Mouse (Mus musculus) B cell, adult 2 months (primary cell): ENCODE data around the gene Fam89a.

Source experiments
- DNase-seq, 2 experiments: peaks; one replicate each; pipeline ENCODE4 v3.0.0; 2022

Fam89a gene

DNA sequence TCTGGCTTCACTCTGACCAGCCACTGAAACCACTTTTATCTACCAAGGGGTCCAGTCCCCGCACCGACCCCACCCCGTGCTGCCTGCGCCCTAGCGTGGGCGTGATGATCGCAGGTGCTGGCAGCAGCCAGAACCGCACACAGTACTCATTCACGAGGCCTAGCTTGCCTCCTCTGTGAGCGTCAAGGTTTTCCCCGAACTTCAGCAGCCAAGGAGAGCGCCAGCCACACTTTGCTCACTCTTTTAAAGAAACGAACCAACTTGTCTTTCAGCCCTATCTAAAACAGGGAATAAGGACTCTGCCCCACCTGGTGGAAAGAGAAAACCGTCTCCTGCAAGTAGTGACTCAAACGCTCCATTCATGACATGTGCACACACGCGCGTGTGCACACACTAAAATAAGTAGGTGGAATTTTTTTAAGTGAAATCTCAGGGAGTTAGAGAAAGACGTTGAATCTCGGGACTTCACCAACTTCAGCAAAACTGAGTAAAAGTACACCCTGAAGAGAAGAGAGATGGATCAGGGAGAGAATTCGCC lies 762 bp upstream of the Fam89a start:
- no peak for DNase-seq

DNA sequence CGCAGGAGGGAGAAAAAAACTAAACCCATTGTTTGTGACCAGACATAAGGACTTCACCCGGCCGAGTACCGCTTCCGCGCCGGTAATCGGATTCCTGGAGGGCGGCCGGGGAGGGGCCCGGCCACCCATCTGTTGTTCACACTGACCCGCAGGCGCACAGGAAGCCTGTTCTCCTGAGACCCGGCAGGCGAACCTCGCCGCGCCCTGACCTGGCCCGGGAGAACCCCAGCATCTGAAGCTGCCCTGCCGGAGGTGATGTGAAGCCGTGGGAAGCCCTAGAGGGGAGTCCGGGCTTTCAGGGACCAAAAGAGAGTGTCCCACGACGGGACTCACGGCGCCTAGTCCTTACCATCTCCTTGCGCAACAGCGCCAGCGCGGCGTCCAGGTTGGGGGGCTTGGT lies 441 bp downstream of the Fam89a start:
- DNase-seq = peak; percentile 18 to 34

DNA sequence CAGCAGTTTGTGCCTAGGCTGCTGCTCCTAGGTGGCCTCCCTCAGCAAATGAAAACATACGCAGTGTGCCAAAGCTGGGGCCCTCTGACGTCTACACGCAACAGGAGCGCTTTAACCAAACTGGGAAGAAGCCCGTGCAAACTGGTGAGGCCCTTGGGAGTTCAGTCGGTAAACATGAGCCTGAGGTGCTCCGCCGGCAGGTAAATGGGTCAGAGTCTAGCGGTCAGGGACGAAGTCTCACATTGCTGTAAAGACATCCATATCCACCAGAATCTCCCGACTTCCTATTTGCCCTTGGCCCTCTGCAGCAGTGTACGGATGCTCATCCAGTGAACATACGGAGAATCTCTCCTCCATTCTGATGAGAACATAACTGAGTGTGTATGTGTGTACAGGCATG lies 5.0 kb downstream of the Fam89a start:
- no peak for DNase-seq

DNA sequence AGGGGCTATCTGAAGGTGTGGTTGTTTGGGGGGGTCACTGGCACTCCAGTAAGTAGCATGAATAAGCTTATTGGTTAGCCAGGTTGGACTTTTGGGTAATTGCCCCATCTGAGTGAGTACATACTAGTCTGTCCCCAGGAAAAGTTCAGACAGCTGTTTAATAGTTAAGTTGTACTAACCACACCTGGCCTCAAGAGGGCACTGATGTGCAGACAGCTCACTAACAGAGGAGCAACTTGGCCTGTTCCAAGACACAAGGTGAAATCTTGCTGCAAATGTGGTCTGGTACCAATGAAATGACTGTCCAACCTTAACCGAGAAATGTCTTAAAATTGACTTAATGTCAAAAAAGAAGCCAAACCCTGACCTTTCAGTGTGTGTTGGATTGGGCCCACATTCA lies 12.4 kb downstream of the Fam89a start:
- peak; percentile 54 to 55 for DNase-seq

DNA sequence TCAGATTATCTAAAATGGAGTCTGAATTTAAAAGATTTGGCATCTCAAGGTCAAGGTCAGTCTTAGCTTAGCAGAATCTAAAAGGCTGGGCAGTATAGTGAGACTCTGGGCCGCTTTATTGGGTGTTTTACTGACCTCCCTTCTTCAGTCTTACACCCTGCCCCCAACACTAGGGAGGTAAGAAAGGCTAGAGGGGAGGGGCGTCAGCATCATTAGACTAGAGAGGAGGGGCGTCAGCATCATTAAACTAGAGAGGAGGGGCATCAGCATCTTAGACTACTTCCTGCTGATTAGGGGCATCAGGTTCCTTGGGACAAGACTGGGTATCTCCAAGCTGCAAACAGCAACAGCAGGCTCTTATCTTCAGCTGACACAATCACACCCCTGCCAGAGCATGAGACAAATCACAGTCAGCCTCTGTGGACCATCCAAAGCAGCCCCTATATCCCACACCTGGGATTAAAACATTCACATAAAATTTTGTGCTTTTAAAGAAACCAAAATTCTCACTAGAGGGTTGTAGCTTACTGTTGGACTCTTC lies 16.2 kb downstream of the Fam89a start:
- DNase-seq = no peak

DNA sequence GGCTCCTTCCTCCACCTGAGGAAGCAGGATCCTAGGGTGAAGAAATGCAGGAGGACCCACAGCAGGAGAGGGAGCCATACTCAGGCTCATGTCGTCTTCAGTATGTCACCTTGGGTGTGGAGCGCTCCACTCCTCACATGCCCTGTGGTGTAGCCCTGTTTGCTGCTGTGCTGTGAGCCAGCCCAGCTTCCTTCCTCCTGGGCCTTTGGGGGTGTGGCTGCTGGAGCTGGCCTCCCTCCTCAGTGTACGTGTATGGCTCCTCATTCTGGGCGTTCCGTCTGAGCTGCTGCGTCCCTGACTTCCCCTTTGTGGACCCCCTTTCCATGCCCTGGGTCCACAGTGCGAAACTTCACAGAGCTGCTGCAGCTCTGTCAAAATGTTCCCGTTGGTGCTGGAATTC lies 18.8 kb downstream of the Fam89a start:
- DNase-seq = no peak

DNA sequence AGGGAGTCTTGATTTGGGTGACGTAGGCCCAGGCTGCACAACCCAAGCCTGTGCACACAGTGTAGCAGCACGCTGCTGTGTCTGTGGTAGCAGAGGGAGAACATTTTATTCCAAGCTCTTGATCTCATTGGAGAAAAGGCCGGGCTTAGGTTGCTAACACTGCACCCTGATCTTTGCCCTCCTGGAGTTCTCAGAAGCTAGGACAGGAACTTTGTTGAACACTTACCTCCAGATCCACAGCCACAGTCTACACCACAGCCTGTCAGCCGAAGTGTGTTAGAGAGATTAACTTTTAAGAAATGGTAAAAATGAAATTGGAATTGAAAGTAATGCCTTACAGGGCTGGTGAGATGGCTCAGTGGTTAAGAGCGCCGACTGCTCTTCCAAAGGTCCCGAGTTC lies 27.3 kb downstream of the Fam89a start:
- DNase-seq = no peak

DNA sequence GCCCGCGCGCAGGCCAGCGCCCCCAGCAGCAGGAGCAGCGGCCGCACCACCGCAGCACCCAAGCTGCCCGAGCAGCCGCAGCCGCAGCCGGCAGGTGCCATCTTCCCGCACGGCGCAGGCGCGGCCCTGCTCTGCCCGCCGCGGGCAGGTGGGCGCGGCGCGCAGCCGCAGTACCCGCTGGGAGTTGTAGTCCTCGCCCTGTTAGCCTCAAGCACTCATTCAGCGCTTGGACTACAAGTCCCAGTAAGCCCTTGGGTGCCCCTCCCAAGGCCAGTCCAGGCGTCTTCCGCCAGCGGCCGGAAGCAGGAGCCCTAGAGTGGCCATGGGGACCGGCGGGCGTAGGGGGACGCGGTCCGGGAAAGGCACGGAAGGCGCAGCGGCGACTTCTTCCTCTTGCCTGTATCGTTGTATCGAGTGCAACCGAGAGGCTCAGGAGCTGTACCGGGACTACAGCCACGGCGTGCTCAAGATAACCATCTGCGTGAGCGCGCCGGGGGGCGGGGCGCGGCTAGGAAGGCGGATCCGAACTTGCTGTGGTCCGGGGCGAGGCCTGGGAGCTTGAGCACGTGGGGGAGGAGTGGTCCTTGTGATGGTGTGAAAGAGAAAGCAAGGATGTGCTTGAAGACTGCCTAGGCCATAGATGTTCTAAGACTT lies 29.6 kb downstream of the Fam89a start, which contains the start of the genes Ttc13 and Arv1:
Ttc13 (minus strand) TSS at position 122 of the 654 bp plus-strand sequence.
Arv1 (plus strand) TSS at position 278 of the 654 bp plus-strand sequence.
- peak; percentile 95 to 96 for DNase-seq

DNA sequence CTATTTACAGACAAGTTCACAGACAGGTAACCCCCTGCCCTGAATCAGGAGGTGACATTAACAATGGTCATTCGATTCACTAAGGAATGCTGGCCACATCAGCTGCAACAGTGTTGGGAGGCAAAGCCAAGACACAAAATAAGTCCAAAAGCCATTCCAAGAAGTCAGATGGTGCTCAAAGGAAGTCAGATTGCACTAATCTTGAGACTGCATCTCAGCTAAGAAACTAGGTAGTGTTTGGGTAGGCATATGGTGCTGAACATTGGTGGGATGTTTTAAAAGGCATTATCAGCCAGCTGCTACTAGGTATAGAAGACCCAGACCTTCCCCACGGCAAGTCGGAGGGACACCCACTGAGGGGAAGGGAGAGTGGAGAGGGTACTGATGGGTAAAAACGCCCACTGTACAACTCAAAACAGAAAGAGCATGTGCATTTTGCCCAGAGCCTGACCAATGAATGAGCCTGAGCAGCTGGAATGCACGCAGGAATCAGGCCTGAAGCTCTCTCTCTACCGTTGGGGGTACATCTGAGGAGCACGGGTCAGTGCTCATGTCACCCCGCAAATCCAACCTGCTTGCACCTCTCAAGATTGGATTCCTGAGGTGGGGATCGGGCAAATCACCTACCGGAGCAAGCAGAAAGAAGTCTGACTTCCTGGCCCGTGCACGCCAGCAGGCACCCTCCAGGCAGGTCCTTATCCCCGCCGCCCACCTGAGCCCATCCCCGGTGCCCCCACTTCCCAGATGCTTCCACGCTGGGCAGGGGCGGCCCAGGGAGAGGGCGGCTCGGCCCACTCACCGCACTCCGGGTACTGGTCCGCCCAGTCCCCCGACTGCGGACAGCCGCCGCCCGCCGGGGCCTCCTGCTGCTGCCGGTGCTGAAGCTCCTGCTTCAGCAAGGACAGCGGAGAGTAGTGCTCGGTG lies 30.4 kb downstream of the Fam89a start:
- DNase-seq = no peak

DNA sequence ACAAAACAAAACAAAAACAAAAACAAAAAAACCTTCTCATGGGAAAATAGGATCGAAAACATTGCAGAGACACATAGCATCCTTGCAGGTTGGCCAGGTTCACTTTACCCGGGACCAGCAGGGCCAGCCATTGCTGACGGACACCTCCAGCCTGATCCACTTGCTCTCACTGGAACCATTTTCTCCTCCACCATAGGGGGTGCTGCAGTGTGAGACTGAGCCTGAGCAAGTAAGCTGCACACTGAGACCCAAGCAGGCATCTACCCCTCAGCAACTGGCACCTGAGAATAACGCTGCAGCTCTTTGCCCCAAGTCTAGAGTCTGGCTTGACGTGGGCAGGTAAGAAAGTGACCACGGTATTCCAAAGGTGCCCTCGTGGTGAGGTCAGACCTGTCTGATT lies 31.5 kb downstream of the Fam89a start:
- DNase-seq = peak in 1 of 2 experiments; percentile 4

DNA sequence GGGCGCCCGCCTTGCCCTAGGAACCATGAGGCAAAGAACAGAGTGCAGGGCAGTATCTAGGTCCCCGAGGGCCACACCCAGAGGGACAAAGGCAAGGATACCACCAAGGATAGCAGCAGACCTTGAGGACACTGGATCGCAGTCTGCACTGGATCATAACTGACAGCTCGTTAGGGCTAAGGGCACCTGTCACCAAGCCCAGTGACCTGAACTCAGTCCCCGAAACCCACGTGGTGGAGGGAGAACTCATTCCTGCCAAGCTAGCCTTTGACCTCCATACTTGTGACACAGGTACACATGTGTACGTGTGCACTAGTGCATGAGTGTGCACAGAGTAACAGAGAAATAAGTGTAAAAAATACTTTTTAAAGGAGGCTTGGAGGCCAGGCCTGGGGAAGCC lies 35.9 kb downstream of the Fam89a start:
- no peak for DNase-seq

DNA sequence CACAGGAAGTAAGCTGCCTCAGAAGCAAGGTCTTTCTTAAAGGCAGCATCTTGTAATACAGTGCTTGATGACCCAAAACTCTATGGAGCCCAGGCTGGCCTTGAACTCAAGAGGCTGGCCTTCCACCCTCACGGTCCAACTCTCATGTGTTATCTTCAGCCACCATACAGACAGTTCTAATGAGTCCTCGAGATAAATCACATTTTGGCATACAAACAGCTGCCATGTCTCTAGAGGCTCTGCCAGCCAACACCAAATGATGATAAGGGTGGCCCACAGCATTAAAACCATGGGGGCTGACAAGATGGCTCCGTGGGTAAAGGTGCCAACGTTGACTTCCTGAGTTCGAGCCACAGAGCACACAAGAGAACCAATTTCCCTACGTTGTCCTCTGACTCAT lies 38.4 kb downstream of the Fam89a start:
- no peak for DNase-seq

DNA sequence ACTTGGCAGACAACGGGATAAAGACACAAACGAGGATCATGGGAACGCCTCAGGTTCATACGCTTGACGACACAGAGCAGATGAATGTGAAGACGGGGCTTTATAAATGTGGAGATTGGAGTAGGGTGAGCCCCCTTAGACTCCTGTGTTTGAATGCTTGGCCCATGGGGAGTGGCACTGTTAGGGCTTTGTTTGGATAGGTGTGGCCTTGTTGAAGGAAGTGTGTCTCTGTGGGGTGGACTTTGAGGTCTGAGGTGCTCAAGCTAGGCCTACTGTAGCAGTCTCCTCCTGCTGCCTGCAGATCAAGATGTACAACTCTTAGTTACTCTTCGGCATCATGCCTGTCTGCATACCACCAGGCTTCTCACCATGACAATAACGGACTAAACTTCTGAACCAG lies 45.8 kb downstream of the Fam89a start:
- DNase-seq = no peak

DNA sequence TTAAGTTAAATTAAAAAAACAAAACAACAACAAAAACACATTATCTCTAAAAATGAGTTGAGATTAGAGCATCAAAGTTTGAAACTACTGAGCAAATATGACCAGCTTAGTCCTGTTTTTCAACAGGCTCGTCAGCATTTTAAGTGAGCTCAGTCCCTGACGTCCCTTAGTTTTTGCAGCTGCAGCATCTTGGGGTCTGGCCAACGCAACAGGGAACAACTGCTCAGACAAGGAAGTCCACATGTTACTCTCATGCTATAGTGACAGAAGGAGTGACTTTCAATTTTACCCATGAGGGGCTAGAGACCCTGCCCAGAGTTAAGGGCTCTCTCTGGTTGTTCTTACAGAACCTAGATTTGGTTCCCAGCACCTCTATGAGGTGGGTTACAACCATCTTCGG lies 47.3 kb downstream of the Fam89a start:
- no peak for DNase-seq

DNA sequence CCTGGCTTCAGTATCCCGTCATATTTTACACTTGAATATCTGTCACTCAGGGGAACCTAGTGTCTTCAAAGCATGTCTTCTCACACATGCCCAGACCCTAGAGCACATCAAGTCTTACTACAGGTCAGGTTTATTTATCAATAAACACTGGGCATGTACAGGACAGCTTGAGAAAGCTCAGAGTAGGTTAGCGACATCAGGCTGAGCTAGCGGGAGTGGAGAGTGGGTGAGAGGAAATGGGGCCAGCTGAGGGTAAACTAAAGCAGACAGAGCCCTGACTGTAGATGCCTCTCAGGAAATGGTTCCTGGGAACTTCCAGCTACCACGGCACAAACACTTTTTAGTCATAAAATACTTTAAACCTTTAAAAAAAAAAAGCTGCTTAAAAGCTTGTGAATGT lies 48.1 kb downstream of the Fam89a start:
- no peak for DNase-seq

DNA sequence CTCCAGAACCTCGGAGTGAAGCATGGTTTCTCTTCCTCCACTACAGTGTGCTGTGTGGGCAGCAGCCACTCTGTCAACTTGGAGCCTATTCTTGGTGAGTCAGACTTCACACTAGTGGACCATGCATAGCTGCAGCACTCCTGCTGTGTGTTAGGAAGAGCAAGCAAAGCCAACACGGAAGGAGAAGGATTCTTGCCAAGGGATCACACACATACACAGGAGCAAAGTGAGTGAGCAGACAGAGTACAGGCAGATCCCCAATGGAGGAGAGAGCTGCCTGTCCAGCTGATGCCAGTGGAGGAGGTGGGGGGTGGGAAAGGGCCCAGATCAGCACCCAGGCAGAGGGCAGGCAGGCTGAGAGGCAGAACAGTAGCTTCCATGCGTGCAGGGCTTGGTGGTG lies 49.4 kb downstream of the Fam89a start:
- DNase-seq = no peak

DNA sequence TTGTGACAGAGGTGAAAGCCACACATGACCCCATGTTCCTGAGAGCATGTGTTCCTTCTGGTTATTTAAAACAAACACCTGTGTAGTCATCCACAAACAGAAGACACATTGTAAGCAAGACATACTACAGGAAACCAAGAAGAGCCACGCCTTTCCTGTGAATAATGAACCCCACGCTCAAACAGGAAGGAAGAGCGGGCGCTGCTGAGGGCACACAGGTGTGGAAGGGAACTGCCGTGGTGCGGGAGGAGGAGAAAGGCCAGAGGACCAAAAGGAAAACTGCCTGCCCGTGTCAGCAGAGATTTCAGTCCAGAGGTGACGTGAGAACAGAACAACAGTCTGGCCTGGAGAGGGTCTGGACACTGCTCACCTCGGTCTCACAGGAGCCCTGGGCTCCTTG lies 50.6 kb downstream of the Fam89a start:
- DNase-seq = peak; percentile 65 to 66

DNA sequence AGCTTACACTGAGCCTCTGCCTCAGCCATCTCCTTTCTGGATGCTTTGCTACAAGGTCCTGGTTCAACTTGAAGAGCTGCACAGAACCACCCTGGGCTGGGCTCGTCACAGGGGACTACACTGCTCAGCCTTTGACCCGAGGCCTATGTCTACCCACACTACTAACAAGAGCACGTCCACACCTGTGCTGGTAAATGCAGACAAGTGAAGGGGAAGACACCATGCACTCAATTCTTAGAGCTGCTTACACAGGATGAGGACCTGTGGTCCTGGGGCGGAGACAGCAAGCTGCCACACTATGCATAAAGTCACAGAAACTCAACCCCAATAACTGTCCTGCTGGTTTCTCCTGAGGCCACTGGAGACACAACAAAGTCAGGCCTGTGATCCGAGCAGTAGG lies 51.4 kb downstream of the Fam89a start:
- no peak for DNase-seq

DNA sequence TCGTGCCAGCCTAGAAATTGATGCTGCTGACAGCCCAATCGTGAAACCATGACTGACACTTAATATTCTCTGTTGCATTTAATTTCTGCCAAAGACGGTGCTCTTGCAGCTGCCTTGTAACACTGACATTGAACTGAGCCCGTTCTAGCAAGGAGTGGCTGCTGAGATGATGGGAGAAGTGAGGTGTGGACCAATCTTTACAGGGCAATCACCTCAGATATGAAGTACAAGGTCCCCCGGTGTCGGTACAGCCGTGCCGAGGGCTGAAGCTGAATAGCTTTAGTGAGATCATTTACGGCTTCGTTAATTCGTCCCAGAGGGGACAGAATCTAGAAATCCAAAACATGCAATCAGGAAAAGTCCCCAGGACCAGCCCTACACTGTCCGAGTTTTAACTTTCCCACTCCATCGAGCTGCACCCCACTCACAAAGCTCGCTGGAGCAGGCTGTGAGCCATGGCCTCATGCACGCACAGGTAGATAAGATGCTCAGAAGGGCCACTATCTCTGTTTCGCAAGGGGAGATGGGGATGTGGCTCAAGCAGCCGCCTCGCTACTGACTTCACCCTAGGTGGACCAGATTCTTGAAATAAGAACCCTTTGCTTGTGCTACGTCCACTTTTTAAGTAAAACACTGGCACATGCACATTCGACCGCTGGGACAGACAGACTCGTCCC lies 56.1 kb downstream of the Fam89a start:
- DNase-seq = no peak

DNA sequence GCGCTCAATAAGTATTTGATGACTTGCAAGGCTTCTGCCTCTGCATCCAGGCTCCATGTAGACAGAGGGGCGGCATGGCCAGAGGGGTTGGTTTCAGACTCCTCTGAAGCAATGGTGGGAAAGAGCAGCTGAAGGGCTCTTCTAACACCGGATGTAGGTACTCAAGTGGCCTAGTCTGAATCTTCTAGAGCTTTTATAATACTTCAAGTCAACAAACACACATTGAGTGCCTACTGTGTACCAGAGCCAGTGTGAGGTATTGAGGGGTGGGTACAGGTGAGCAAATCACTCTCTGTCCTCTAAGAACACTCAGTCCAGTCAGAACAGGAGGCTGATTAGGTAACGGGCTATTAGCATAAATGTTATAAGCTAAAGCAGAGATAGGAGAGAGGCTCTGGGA lies 59.9 kb downstream of the Fam89a start:
- DNase-seq = no peak
